Mouse (Mus musculus) kidney, postnatal 14 days (tissue): ENCODE measurements around the gene Adamtsl1.

Experiments used
- DNase-seq: peaks from one replicate; pipeline ENCODE4 v3.0.0; 2022; ENCODE audit warnings: mixed read lengths

Adamtsl1 gene

GRCm38 (mm10) chr4:85513792-85514191 is at the start of gene Adamtsl1:
Gene Adamtsl1, plus strand, starts transcription at chr4:85514172.
- DNase-seq = no peak

- DNase-seq = no peak
These were observed 30.4 kb upstream of the Adamtsl1 start for GRCm38 (mm10) chr4:85483586-85483985.

GRCm38 (mm10) chr4:85486316-85486946 is 27.5 kb upstream of the Adamtsl1 start:
- no peak for DNase-seq

DNA sequence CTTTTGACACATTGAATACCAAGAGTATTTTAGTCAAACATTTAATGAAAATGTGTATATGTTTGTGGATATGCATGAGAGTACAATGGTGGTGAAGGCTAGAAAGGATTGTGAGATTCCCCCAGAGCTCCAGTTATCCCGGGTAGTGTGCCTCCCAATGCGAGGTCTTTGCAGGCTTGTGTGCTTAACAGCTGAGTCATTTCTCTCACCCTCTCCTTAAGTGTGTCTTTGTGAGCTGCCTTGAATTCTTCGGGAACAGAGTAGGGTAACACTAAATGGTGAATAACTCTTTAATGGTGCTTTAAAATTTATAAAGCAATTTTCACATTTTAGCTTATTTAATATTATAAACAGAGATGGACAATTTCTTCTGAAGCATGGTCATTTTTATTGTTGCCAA is 8.3 kb upstream of the Adamtsl1 start:
- no peak for DNase-seq

- no peak for DNase-seq
These were observed 7.0 kb upstream of the Adamtsl1 start for GRCm38 (mm10) chr4:85506976-85507375.

GRCm38 (mm10) chr4:85507491-85507890 is 6.5 kb upstream of the Adamtsl1 start:
- no peak for DNase-seq

DNA sequence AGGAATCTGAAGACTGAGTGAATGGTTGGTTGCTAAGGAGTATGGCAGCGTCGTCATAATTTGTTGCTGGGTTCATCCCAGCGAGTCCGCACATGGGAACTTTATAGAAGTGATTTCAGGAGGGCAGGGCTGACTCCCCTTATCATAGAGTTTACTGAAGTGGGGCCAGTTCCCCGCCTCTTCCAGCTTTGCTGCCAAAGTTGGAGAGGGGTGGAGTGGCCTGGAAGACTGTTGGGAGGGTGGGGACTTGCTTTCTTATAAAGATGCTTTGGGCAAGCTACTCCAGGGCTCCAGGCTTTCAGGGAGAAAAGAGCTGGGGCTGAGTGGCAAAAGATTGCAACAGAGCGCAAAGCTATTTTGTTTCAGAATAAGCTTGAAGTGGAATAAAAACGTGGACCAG is 684 bp upstream of the Adamtsl1 start:
- peak; percentile 18 for DNase-seq

DNA sequence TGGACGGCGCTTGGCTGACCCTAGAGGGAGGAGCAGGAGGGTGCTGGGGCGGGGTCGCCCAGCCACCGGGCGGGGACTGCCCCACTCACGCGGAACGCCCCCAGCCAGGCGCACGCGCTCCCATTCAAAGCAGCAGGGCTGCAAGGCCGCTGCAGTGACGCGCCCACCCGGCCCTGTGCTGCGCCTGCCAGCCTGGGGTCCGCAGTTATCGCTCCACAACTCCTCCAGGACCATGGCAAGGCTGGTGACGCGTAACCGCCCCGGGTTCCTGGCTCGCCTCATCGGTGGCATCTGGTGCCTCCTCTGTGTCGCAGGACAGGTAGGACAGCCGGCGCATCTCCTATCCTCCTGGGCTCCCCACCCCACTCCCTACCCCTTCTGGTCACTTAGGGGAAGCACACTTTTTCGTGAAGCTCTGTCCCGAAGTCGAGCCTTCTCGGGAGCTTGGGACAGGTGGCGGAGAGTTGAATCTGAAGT is 271 bp downstream of the Adamtsl1 start:
- peak; percentile 69 for DNase-seq

DNA sequence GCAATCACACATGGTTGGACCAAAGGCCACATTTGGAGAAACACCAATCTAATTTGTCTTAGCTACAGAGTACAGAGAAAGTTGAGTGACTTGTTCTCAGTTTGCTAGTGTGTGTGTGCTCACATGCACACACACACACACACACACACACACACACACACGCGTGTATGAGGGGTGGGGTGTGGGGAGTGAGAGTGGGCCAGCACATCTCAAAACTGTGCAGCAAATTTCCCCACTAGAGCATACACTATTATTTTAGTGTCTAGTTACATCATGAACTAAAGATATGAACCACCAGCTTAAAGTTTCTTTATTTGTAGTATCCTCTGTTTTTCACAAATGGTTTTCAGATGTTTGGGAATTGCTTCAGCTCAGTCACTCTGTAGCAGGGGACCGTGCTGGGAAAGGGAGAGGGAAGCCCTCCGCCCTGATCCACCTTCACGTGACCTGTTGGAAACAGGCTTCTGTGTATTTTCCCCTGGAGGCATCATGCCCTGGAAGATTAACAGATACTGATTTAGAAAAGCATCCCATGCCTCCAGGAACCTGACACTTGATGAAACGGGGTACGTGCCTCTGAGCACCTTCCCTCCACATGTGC is 13.1 kb downstream of the Adamtsl1 start:
- DNase-seq = no peak

- DNase-seq = no peak
These were observed 15.9 kb downstream of the Adamtsl1 start for GRCm38 (mm10) chr4:85529852-85530251.

GRCm38 (mm10) chr4:85539677-85540076 is 25.7 kb downstream of the Adamtsl1 start:
- DNase-seq = no peak

GRCm38 (mm10) chr4:85543221-85543620 is 29.2 kb downstream of the Adamtsl1 start:
- DNase-seq = no peak

- peak; percentile 12 for DNase-seq
These were observed 40.7 kb downstream of the Adamtsl1 start for GRCm38 (mm10) chr4:85554696-85555095.

- DNase-seq = no peak
These were observed 45.8 kb downstream of the Adamtsl1 start for GRCm38 (mm10) chr4:85559753-85560152.

- DNase-seq = no peak
These were observed 71.5 kb downstream of the Adamtsl1 start for GRCm38 (mm10) chr4:85585426-85585825.

GRCm38 (mm10) chr4:85588928-85589327 is 75.0 kb downstream of the Adamtsl1 start:
- DNase-seq = no peak

GRCm38 (mm10) chr4:85591037-85591436 is 77.1 kb downstream of the Adamtsl1 start:
- no peak for DNase-seq

GRCm38 (mm10) chr4:85594159-85594558 is 80.2 kb downstream of the Adamtsl1 start:
- DNase-seq = no peak

- no peak for DNase-seq
These were observed 99.4 kb downstream of the Adamtsl1 start for GRCm38 (mm10) chr4:85613331-85613730.

DNA sequence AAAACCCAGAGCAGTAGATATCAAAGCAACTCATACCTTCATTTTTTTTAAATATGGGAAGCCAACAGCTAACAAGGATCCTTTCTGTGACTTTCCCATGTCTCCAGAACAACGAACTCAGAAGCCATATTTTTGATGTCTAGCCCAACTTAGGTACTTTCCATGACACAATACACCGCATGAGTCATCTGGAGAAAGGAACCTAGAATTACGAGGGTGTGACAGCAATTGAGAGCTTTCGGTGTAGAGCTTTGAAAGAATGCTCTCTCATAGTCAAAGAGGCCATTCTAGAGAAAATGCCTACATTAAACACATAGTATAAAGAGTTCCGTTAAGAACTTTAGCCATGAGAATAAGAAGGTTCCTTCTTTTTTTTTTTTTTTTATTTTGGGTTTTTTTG is 104.8 kb downstream of the Adamtsl1 start:
- DNase-seq = no peak

GRCm38 (mm10) chr4:85619261-85619660 is 105.3 kb downstream of the Adamtsl1 start:
- no peak for DNase-seq

- DNase-seq = no peak
These were observed 115.4 kb downstream of the Adamtsl1 start for GRCm38 (mm10) chr4:85629381-85629780.

- DNase-seq = no peak
These were observed 155.3 kb downstream of the Adamtsl1 start for GRCm38 (mm10) chr4:85669271-85669670.

GRCm38 (mm10) chr4:85669735-85670134 is 155.8 kb downstream of the Adamtsl1 start:
- no peak for DNase-seq

- DNase-seq = peak; percentile 21
These were observed 158.3 kb downstream of the Adamtsl1 start for GRCm38 (mm10) chr4:85672290-85672689.
